Mouse (Mus musculus) kidney, adult 11 months (tissue): ENCODE results near the gene Zfp109.
A peak's percentile ranks its signal among the peaks of the same experiment; 100 is the strongest.
"Not testable (repeated sequence)": the region's sequence is repeated elsewhere in the genome, so short reads cannot be mapped to it uniquely, and the experiment has no call there.

ENCODE experiments used
- DNase-seq: peaks from one replicate; pipeline ENCODE4 v3.0.0; 2022

The Zfp109 gene

GRCm38 (mm10) chr7:24237040-24237791 is at the start of gene Zfp109:
Gene Zfp109 (minus strand): TSS chr7:24237560.
- peak; percentile 64 for DNase-seq

GRCm38 (mm10) chr7:24286916-24287315 is 49.6 kb upstream of the Zfp109 start:
- no peak for DNase-seq

DNA sequence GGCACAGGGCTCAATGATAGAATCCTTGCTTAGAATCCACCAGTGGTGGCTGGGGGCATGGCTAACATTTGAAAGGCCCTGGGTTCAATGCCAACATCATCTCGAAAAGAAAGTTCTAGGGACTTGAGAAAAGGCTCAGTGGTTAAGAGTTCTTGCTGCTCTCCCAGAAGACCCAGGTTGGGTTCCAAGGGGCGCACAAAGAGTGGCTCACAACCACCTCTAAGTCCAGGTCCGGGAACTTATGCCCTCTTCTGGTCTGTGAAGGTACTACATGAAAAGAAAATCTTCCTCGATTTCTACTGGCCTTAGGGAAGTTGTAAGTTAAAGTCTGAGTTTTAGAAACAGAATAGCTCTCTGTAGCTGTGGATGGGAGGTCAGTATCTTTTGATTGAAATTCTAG is 48.7 kb upstream of the Zfp109 start:
- DNase-seq, result no peak

DNA sequence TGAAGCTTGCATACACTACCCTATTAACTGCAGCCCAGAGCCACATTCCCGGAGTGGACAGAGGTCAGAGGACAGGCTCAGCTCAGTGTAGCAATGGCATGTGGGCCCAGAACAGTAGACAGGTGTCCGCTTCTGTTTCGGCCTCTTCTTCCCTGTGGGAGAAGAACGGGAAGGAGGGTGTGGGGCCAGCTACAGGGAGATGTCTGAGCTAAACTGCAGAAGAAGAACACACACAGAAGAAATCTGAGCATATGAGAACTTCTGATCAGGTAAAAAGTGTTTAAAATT is 43.4 kb upstream of the Zfp109 start:
- peak; percentile 42 for DNase-seq

GRCm38 (mm10) chr7:24280031-24280857 is 42.9 kb upstream of the Zfp109 start:
- DNase-seq, result no peak

GRCm38 (mm10) chr7:24278771-24279170 is 41.4 kb upstream of the Zfp109 start:
- not testable (repeated sequence) for DNase-seq

DNA sequence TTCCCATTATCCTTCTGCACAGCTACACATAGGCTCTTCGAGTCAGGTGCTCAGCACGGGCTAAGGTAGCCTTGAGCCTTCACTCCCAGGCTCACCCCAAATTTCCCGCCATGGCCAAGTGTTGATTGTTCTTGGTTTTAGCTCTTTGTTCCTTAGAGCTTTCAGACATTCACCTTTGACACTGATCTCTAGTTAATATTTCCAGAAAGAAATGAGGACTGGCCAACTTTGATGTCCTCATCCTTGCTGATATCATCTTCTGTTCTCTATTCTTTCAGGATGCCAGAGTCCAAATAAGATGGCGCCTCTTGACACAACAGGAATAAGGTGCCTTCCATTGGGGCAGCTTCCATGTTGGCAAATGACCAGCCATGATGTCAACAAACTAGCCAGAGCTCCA is 37.1 kb upstream of the Zfp109 start:
- DNase-seq, result no peak

DNA sequence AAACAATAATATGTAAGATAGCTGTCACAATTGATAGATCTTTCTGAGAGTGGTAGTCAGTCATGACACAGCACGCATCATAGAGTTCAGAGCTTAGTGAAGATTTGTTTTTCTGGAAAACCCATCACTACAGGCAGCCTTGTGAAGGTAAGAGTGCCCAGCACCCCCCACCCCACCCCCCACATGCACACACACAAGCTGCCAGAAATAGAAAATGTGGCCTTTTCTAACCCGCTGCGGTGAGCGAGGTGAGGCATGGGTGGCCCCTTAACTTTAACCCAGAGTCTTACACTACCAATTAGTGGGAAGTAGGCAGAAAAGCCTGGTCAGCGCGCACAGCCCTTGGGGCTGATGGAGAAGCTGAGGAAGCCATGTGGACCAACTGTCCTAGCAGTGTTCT is 33.8 kb upstream of the Zfp109 start:
- no peak for DNase-seq

DNA sequence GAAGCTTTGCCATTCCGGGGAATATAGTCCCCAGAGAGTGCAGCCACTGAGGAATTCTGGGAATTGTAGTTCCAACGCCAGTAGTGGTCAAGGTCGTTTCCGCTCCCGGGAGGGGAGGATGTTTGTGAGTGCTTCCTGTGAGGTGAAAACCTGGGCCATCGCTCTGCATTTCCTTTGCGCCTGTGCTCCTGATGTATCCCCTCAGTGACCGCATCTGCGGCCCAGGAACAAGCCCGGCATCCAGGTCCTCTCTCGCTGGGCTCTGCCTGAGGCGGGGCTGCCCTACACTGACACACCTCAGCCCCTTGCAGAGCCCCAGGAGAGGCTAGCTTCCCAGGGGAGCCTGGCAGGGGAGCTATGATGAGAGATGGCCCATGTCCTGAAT is 32.9 kb upstream of the Zfp109 start, which contains the start of gene Zfp93:
Gene Zfp93, plus strand, starts transcription at position 133 of the 385 bp plus-strand sequence.
- peak; percentile 86 for DNase-seq

- DNase-seq, result no peak
These were observed 32.4 kb upstream of the Zfp109 start for GRCm38 (mm10) chr7:24269667-24270287.

DNA sequence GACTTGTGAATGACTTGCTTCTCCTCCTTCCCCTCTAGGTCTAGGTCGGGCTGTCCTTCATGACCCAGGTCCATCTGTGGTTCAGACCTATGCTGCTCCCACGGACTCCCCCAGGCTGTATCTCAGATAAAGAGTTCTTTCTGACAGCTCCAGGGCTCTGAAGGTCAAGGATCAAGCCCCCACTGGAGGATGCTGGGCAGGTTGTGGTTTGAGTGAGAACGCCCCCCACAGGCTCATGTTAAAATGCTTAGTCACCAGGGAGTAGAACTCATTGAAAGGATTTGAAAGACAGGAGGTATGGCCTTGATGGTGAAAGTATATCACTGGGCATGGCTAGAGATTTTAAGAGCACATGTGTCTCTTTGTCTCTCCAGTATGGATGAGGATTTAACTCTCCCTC is 31.9 kb upstream of the Zfp109 start:
- DNase-seq, result no peak

DNA sequence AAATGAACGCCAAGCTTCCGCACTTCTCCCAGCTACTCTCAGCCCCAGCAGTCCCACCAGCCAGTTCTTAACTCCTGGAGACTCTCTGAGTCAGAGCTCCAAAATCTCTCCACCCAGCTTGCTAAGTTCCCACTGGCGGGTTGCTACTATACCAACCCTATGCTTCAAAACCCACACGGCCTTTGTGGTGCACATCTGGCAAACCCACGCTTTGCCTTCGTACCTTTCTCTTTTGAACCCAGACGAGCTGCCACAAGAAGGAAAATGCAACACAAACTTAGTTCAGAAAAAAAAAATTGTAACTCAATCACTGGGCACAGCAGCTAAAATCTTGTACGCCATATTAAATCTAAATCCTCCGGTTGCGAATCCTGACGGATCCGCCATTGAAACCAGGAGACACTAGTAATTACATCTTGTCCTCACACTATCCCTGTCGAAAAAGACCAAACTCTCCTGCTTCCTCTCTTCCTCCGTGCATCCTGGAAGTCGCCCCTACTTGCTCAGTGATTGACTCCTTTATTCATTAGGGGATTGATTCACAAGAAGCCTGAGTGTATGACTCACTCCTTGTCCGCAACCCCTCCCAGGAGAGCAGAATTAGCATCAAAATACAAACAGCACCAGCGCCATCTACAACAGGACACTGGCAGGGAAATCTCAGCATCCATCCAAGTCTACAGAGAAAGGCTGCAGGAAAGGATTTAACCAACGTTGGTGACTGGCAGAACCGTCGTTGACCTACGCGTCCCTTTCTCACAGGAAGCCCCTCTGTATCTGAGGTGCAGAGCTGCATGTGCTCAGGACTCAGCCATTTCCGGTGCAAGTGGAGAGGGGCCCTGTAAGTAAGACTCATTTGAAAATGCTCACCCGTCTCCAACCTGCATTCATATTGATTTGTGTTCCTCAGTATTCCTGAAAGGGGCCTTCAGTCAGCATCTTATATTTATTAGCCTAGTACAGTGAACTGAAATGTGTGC is 31.1 kb upstream of the Zfp109 start:
- no peak for DNase-seq

DNA sequence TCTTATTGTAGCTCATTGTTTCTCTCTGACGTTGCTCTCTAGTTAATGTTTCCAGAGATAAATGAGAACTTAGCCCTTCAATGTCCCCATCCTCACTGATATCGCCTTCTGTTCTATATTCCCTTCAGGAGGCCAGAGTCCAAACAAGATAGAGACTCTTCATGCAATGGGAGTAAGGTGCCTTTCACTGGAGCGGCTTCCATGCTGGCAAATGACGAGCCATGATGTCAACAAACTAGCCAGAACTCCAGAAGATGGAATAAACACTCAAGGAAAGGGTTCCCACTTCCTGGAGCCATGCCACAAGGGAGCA is 22.6 kb upstream of the Zfp109 start:
- no peak for DNase-seq

GRCm38 (mm10) chr7:24259306-24259999 is 22.1 kb upstream of the Zfp109 start:
- DNase-seq, result no peak

DNA sequence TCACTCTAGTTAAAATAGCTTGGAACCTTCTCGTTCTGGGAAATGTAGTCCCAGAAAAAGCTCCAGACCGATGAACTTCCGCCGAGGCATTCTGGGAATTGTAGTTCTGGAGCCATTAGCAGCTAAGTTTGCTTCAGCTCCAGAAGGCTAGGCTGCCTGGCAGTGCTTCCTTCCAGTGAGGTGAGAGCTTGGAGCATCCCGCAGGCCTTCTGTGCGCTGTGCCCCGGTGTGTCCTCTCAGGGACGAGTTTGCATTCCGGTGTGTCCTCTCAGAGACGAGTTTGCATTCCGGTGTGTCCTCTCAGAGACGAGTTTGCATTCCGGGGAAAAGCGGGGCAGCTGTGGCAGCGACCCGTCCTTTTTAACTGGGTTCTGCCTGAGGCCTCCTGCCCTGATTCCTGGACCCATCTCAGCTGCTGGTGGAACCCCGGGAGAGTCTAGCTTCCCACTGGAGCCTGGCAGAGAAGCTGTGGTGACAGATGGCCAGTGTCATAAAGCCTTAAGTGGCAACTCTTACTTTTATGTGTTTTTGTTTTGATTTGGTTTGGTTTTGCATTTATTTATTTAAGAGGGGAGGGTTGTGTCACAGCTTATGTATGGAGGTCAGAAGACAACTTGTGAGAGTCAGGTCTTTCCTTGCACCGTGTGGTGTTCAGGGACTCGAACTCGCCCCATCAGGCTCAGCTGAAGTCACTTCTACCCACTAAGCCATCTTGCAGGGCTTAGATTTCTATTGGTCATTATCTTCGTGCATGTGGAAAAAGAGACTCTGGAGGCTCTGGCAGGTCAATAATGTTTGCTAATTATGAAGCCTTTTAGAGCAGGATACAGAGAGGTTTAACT is 17.5 kb upstream of the Zfp109 start, which contains the start of gene Zfp108:
Gene Zfp108, plus strand, starts transcription at position 162 of the 842 bp plus-strand sequence.
- DNase-seq, result peak; percentile 87

- DNase-seq, result peak; percentile 19
These were observed 16.6 kb upstream of the Zfp109 start for GRCm38 (mm10) chr7:24253779-24254615.

- DNase-seq, result no peak
These were observed 26.0 kb downstream of the Zfp109 start, which contains the start of gene Zfp111 for GRCm38 (mm10) chr7:24211343-24211742. Gene Zfp111 (minus strand): TSS chr7:24211443.

- no peak for DNase-seq
These were observed 27.1 kb downstream of the Zfp109 start for GRCm38 (mm10) chr7:24210296-24210695.

GRCm38 (mm10) chr7:24208282-24208886 is 29.0 kb downstream of the Zfp109 start:
- DNase-seq, result no peak
